Mouse (Mus musculus) cortical plate, adult 2 months (tissue): ENCODE measurements around the gene Helb. TPM values are rescaled to one million over a fixed set of nuclear protein-coding genes. Genes with fewer than 3 reads are reported as not detected.
"Not testable (repeated sequence)": the region's sequence is repeated elsewhere in the genome, so short reads cannot be mapped to it uniquely, and the experiment has no call there.

Experiments used
- H3K27ac ChIP-seq: fragments of 200-500 bp; 2 replicates; pipeline ENCODE4 v1.5.1; 2012; ENCODE audit warnings: low read length, control low read depth, inconsistent platforms; ENCODE audit not compliant: insufficient read depth
- H3K4me1 ChIP-seq: fragments of 200-500 bp; 2 replicates; pipeline ENCODE4 v1.6.1; 2011; ENCODE audit warnings: low read length; ENCODE audit not compliant: control insufficient read depth, insufficient read depth
- H3K4me3 ChIP-seq: fragments of 200-500 bp; 2 replicates; pipeline ENCODE4 v1.5.1; 2011; ENCODE audit warnings: mild to moderate bottlenecking, low read length, control low read depth; ENCODE audit not compliant: insufficient read depth
- CTCF ChIP-seq: fragments of 200-500 bp; IDR thresholded peaks from 2 replicates; pipeline ENCODE4 v1.5.1; 2011; ENCODE audit warnings: mild to moderate bottlenecking, control low read depth, low read length; ENCODE audit not compliant: insufficient read depth; ENCODE audit errors: extremely low read depth
- POLR2A ChIP-seq: fragments of 200-500 bp; IDR thresholded peaks from 2 replicates; pipeline ENCODE4 v1.6.1; 2011; ENCODE audit warnings: mild to moderate bottlenecking, low read length, control low read depth; ENCODE audit not compliant: insufficient read depth; ENCODE audit errors: extremely low read depth
- polyA plus RNA-seq: library from polyadenylated mRNA; depleted of rRNA; stranded (reverse); fragments of >200 nt; gene quantifications from 2 replicates; pipeline ENCODE4 v1.2.3, GENCODE M21; 2012

The Helb gene
- polyA plus RNA-seq, 1 experiment, result 6.2 TPM

DNA sequence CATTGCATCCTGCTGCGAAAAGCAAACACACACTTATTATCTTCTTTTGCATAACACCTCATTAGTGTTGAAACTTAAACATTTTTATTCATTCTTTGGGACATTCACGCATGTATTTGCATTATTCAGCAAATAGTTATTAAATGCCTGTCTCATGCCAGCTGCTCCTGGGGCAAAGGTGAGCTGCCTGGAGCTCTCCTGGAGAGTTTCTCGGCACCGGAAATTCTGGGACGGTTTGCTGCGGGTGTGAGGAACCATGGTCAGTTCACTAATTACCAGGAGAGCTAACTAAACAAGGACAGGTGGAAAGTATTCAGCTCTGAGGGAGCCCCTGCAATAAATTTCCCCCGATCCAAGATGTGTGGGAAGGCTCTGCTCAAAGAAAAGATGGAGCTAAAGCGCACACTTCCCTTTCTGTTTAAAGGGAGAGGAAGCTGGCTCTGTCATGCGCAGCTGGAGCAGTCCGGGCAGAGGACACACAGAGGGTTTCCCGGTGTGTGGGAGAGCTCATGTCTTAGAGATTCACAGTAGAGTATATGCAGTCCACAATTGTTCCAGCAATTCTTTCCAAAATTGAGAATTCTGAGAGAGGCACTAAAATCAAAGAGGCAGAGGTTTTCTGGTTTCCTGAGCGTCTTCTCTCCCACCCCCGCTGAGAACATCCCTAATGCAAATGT is 16.0 kb upstream of the Helb start:
- peak overlapping the region; percentile 8; the same call in 1 of the 2 replicates for H3K4me3 ChIP-seq
- H3K4me1 ChIP-seq, result no peaks in the 10 kb centered on the region
- no peak overlapping the region for H3K27ac ChIP-seq
- no peak for TF ChIP-seq POLR2A
- TF ChIP-seq CTCF, result no peak

DNA sequence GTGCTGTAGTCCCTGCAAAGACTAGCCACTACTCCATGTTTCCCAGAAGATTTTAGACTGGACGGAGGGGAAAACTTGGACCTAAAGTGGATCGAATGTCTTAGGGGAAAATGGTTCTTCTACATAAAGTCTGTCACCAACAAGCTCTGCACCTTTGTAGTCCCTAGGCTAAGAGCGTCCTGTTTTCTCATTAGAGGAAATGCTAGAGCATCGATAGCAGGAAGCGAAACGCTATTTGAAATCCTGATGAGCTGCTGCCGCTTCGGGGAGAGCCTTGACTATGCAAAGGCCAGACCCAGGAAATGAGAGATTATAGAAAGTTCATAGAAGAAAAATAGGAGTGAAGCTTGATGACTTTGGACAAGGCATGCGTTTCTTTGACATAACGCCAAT is 12.7 kb upstream of the Helb start:
- Histone ChIP-seq H3K27ac (no peak overlapping the region), H3K4me1 (no peaks in the 10 kb centered on the region), H3K4me3 (no peak overlapping the region)
- TF ChIP-seq CTCF, result no peak
- TF ChIP-seq POLR2A, result no peak

DNA sequence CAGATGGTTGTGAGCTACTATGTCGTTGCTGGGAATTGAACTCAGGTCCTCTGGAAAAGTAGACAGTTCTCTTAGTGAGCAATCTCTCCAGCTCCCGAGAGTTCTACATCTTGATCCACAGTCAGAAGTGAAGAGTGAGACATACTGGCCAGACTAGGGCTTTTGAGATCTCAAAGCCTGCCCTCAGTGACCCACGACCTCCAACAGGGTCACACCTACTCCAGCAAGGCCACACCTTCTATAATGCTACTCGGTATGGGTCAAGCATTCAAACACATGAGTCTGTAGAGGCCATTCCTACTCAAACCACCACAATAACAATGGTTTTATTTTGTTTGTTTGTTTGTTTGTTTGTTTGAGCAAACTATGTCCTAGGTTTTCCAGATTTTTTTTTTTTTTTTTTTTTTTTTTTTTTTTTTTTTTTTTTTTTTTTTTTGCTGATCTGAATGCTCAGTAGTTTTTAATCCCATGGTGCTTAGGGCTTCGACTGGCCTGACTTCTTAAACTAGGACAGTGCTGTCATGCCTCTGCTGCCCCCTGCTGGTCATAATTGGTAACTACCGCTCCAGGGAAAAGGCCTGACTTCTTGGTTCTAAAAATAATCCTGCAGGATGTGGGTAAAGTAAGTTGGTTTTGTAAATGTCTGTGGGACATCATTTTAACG is 12.1 kb upstream of the Helb start:
- TF ChIP-seq CTCF, result peak; percentile 90
- TF ChIP-seq POLR2A, result no peak
- no peak overlapping the region for H3K4me3 ChIP-seq
- no peak overlapping the region for H3K27ac ChIP-seq
- H3K4me1 ChIP-seq, result no peaks in the 10 kb centered on the region

DNA sequence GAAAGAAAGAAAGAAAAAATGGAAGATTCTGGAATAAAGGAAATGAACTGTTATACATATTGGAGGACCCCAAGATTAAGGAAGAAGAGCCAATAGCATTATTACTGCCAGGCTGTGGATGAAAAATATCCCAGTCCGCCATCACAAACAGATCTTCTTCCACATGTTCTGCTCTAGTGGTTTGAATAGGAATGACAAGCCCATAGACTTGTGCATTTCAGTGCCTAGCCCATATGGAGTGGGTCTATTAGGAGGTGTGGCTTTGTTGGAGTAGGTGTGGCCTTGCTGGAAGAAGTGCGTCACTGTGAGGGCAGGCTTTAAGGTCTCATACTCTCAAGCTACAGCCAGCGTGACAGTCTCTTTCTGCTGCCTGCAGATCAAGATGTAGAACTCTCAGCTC is 10.9 kb upstream of the Helb start:
- H3K27ac ChIP-seq, result no peak overlapping the region
- H3K4me3 ChIP-seq, result no peak overlapping the region
- TF ChIP-seq CTCF, result no peak
- TF ChIP-seq POLR2A, result no peak
- no peaks in the 10 kb centered on the region for H3K4me1 ChIP-seq

- TF ChIP-seq POLR2A, result no peak
- no peak for TF ChIP-seq CTCF
- Histone ChIP-seq H3K4me3 (no peak overlapping the region), H3K27ac (no peak overlapping the region), H3K4me1 (no peaks in the 10 kb centered on the region)
These were observed 2.5 kb upstream of the Helb start for GRCm38 (mm10) chr10:120115249-120115648.

GRCm38 (mm10) chr10:120114493-120114892 is 1.7 kb upstream of the Helb start:
- no peaks in the 10 kb centered on the region for H3K4me1 ChIP-seq
- H3K27ac ChIP-seq, result no peak overlapping the region
- no peak for TF ChIP-seq POLR2A
- H3K4me3 ChIP-seq, result no peak overlapping the region

DNA sequence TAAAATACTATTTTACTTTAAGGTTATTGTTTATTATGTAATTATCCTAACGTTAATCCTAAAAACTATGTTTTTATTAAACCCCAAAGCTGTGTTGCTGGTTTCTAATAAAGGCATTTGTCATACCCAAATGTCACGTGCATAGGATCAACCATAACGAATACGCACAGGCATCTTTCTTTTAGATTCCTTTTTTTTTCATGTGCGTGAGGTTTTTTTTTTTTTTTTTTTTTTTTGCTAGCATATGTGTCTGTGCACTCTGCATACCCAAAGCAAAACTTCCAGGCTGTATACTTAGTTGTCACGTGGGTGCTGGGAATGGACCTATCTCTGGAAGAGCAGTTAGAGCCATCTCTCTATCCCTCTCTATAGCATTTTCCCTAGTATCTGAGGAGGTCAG is 1.2 kb upstream of the Helb start:
- H3K4me3 ChIP-seq, result no peak overlapping the region
- no peaks in the 10 kb centered on the region for H3K4me1 ChIP-seq
- H3K27ac ChIP-seq, result no peak overlapping the region
- TF ChIP-seq POLR2A (no peak), CTCF (no peak)

DNA sequence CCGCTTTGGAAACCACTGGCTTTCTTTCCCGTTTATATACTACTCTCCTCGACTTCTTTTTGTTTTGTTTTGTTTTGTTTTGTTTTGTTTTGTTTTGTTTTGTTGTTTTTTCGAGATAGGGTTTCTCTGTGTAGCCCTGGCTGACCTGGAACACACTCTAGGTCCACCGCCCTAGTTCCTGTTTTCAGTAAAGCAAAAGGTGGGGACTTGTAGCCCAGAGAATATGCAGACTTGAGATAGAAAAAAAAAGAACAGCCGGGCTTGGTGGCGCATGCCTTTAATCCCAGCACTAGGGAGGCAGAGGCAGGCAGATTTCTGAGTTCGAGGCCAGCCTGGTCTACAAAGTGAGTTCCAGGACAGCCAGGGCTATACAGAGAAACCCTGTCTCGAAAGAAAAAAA is 695 bp upstream of the Helb start:
- not testable (repeated sequence) for H3K27ac ChIP-seq, H3K4me1 ChIP-seq
- peak overlapping the region; percentile 65; the same call in 1 of the 2 replicates for H3K4me3 ChIP-seq

DNA sequence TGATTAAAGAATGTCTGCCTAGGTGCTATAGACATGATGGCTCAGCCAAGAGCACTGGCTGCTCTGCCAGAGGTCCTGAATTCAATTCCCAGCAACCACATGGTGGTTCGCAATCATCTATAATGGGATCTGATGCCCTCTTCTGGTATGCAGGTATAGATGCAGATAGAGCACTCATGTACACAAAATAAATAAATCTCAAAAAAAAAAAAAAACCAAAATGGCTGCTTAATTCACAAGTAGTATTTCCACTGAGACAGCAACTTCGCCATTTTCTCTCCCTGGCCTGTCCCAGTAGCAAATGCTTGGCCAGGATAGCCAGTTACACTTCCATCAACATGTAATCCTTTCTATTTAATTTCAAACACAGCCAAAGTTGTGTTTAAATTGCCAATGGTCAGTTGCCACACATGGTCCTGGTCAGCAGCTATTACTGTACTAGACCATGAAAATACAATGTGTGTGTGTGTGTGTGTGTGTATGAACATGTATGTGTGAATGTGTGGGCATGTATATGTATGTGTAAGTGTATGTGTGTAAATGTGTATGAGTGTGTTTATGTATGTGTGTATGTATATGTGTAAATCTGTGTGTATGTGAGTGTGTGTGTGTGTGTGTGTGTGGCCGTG is 982 bp downstream of the Helb start:
- peak overlapping the region; percentile 65; the same call in 1 of the 2 replicates for H3K4me3 ChIP-seq
- H3K27ac ChIP-seq, result no peak overlapping the region
- no peaks in the 10 kb centered on the region for H3K4me1 ChIP-seq
- TF ChIP-seq CTCF (no peak), POLR2A (no peak)

DNA sequence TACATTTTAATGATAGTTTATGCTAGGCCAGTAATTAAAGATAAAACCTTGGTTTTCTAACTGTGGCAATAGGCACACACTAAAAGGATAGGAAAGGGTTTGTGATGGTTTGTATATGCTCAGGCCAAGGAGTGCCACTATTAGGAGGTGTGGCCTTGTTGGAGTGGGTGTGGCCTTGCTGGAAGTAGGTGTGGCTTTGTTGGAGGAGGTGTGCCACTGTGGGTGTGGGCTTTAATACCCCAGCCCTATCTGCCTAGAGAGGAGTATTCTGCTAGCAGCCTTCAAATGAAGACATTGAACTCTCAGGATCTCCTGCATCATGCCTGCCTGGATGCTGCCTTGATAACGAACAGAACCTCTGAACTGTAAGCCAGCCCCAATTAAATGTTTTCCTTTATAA is 12.0 kb downstream of the Helb start:
- no peak overlapping the region for H3K4me3 ChIP-seq
- H3K4me1 ChIP-seq, result no peaks in the 10 kb centered on the region
- TF ChIP-seq CTCF, result no peak
- TF ChIP-seq POLR2A, result no peak
- H3K27ac ChIP-seq, result no peak overlapping the region

DNA sequence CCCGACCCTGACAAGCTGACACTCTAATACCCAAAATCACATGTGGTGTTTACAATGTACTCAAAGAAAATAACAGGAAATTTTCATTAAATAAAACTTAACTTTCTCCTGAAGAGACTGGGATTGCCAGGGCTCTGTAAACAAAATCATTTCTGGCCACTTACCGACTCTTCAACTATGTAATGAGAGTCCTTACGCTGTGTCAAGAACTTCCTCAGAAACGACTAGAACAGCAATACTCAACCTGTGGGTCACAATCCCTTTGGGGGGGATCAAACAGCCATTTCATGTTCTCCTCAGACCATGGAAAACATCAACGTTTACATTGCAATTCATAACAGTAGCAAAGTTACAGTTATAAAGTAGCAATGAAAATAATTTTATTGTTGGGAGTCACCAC is 15.2 kb downstream of the Helb start:
- TF ChIP-seq CTCF (no peak), POLR2A (no peak)
- Histone ChIP-seq H3K27ac (no peak overlapping the region), H3K4me1 (no peaks in the 10 kb centered on the region), H3K4me3 (no peak overlapping the region)
